Mouse (Mus musculus): ENCODE measurements around the gene Il17rb. TPM values are rescaled to one million over a fixed set of nuclear protein-coding genes. Genes with fewer than 3 reads are reported as not detected.

Il17rb gene
- polyA plus RNA-seq, 1 experiment, result 0.04 TPM

- TF ChIP-seq MAX (IDR thresholded peaks at IDR 0.05; ENCODE audit: low read depth) (no peak), SRF (IDR thresholded peaks at IDR 0.05; ENCODE audit: control insufficient read depth, insufficient read length, low read depth) (no peak), TCF12 (IDR thresholded peaks at IDR 0.05; ENCODE audit: insufficient read depth, poor library complexity, severe bottlenecking) (no peak), TCF3 (IDR thresholded peaks at IDR 0.05; ENCODE audit: insufficient read length, low read depth) (no peak), CEBPB (IDR thresholded peaks at IDR 0.05; ENCODE audit: insufficient read depth, poor library complexity, severe bottlenecking) (no peak), E2F4 (IDR thresholded peaks at IDR 0.05; ENCODE audit: insufficient read depth) (no peak)
- no peaks in the 10 kb centered on the region for H3K79me2 ChIP-seq (ENCODE audit: control insufficient read depth, insufficient read depth)
- peaks cover 29% of the 10 kb centered on the region for H3K27me3 ChIP-seq (ENCODE audit: control insufficient read depth, insufficient read depth, insufficient read length)
- no peak overlapping the region for H3ac ChIP-seq (ENCODE audit: control insufficient read depth, insufficient read length)
- H3K4me3 ChIP-seq, result no peak overlapping the region
- no peaks in the 10 kb centered on the region for H3K36me3 ChIP-seq (ENCODE audit: control insufficient read depth, insufficient read depth)
- H3K4me2 ChIP-seq (ENCODE audit: low read depth), result no peak overlapping the region
Observed at GRCm38 (mm10) chr14:30018463-30018801, 9.7 kb upstream of the Il17rb start.

GRCm38 (mm10) chr14:30017794-30018462 is 9.2 kb upstream of the Il17rb start:
- no peak overlapping the region for H3K4me3 ChIP-seq
- no peak overlapping the region for H3K4me2 ChIP-seq (ENCODE audit: low read depth)
- no peak for TF ChIP-seq USF1 (IDR thresholded peaks at IDR 0.05; ENCODE audit: low read depth)
- no peak for TF ChIP-seq E2F4 (IDR thresholded peaks at IDR 0.05; ENCODE audit: insufficient read depth)
- no peak for TF ChIP-seq MAX (IDR thresholded peaks at IDR 0.05; ENCODE audit: low read depth)
- no peak for TF ChIP-seq REST (IDR thresholded peaks at IDR 0.05; ENCODE audit: insufficient read depth, insufficient read length)
- no peak for TF ChIP-seq POLR2AphosphoS2 (IDR thresholded peaks at IDR 0.05; ENCODE audit: insufficient read length, low read depth)
- no peak for TF ChIP-seq TCF3 (IDR thresholded peaks at IDR 0.05; ENCODE audit: insufficient read length, low read depth)
- TF ChIP-seq SRF (IDR thresholded peaks at IDR 0.05; ENCODE audit: control insufficient read depth, insufficient read length, low read depth), result no peak
- TF ChIP-seq MYOD1 (IDR thresholded peaks at IDR 0.05; ENCODE audit: control insufficient read depth in 1 of 3, insufficient read length in 2 of 3, low read depth in 2 of 3), result no peak
- TF ChIP-seq MYOG (IDR thresholded peaks at IDR 0.05; ENCODE audit: control insufficient read depth in 1 of 3, insufficient read depth in 1 of 3, insufficient read length in 2 of 3, low read depth in 2 of 3), result no peak
- no peak for TF ChIP-seq TCF12 (IDR thresholded peaks at IDR 0.05; ENCODE audit: insufficient read depth, poor library complexity, severe bottlenecking)
- TF ChIP-seq POLR2A (IDR thresholded peaks at IDR 0.05; ENCODE audit: insufficient read length, low read depth), result no peak
- no peak for TF ChIP-seq CEBPB (IDR thresholded peaks at IDR 0.05; ENCODE audit: insufficient read depth, poor library complexity, severe bottlenecking)
- H3K79me2 ChIP-seq (ENCODE audit: control insufficient read depth, insufficient read depth), result no peaks in the 10 kb centered on the region
- H3ac ChIP-seq (ENCODE audit: control insufficient read depth, insufficient read length), result no peak overlapping the region
- peaks cover 34% of the 10 kb centered on the region for H3K27me3 ChIP-seq (ENCODE audit: control insufficient read depth, insufficient read depth, insufficient read length)
- H3K36me3 ChIP-seq (ENCODE audit: control insufficient read depth, insufficient read depth), result no peaks in the 10 kb centered on the region

DNA sequence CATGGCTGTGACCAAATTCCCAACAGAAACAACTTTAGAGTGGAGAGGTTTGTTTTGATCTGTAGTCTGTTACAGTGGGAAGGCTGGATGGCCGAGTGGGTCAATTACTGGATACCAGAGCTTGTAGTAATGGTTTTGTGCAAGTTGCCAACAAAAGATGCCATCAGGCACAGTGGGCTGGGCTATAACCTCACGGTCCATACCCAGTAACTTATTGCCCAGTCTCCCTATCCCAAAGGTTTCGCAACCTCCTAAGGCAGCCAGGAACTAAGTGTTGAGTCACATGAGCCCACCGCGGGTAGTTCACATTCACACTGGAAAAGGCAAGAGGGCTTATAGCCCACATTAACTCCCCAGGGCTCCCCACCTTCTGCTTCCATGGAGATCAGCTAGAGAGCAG is 8.0 kb upstream of the Il17rb start:
- Histone ChIP-seq H3ac (ENCODE audit: control insufficient read depth, insufficient read length) (no peak overlapping the region), H3K4me2 (ENCODE audit: low read depth) (no peak overlapping the region), H3K27me3 (ENCODE audit: control insufficient read depth, insufficient read depth, insufficient read length) (peaks cover 34% of the 10 kb centered on the region), H3K36me3 (ENCODE audit: control insufficient read depth, insufficient read depth) (no peaks in the 10 kb centered on the region), H3K4me3 (no peak overlapping the region), H3K79me2 (ENCODE audit: control insufficient read depth, insufficient read depth) (no peaks in the 10 kb centered on the region)
- TF ChIP-seq POLR2A (IDR thresholded peaks at IDR 0.05; ENCODE audit: insufficient read length, low read depth) (no peak), SRF (IDR thresholded peaks at IDR 0.05; ENCODE audit: control insufficient read depth, insufficient read length, low read depth) (no peak), MAX (IDR thresholded peaks at IDR 0.05; ENCODE audit: low read depth) (no peak), TCF3 (IDR thresholded peaks at IDR 0.05; ENCODE audit: insufficient read length, low read depth) (no peak)

- H3ac ChIP-seq (ENCODE audit: control insufficient read depth, insufficient read length), result no peak overlapping the region
- H3K27me3 ChIP-seq (ENCODE audit: control insufficient read depth, insufficient read depth, insufficient read length), result peaks cover 35% of the 10 kb centered on the region
- H3K4me2 ChIP-seq (ENCODE audit: low read depth), result no peak overlapping the region
- TF ChIP-seq POLR2A (IDR thresholded peaks at IDR 0.05; ENCODE audit: insufficient read length, low read depth) (no peak), MAX (IDR thresholded peaks at IDR 0.05; ENCODE audit: low read depth) (no peak), POLR2AphosphoS2 (IDR thresholded peaks at IDR 0.05; ENCODE audit: insufficient read length, low read depth) (no peak), MYOG (IDR thresholded peaks at IDR 0.05; ENCODE audit: control insufficient read depth in 1 of 3, insufficient read depth in 1 of 3, insufficient read length in 2 of 3, low read depth in 2 of 3) (no peak), MYOD1 (IDR thresholded peaks at IDR 0.05; ENCODE audit: control insufficient read depth in 1 of 3, insufficient read length in 2 of 3, low read depth in 2 of 3) (no peak), TCF3 (IDR thresholded peaks at IDR 0.05; ENCODE audit: insufficient read length, low read depth) (no peak)
- H3K79me2 ChIP-seq (ENCODE audit: control insufficient read depth, insufficient read depth), result no peaks in the 10 kb centered on the region
- no peaks in the 10 kb centered on the region for H3K36me3 ChIP-seq (ENCODE audit: control insufficient read depth, insufficient read depth)
- no peak overlapping the region for H3K4me3 ChIP-seq
Observed at GRCm38 (mm10) chr14:30015008-30015407, 6.3 kb upstream of the Il17rb start.

DNA sequence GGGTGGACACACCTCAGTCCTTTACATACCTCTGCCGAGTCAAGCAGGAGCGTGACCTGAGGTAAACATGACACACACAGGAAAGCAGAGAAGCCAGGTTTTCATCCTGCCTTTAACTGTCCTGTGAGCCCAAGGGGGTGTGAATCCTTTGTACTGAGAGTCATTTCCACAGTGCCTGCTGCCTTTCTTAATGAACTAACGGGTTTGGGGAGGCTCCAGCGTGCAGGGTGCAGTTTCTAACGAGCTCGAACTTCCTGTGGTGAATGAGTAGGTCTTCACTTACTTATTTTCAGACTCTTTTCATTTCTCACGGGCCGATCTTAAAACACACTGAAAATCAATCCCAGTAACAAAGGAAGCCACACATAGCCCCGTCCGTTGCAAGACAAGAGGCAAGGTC is 5.8 kb upstream of the Il17rb start:
- no peak overlapping the region for H3K4me3 ChIP-seq
- TF ChIP-seq POLR2A (IDR thresholded peaks at IDR 0.05; ENCODE audit: insufficient read length, low read depth) (no peak), TCF12 (IDR thresholded peaks at IDR 0.05; ENCODE audit: insufficient read depth, poor library complexity, severe bottlenecking) (no peak), POLR2AphosphoS2 (IDR thresholded peaks at IDR 0.05; ENCODE audit: insufficient read length, low read depth) (no peak), USF1 (IDR thresholded peaks at IDR 0.05; ENCODE audit: low read depth) (no peak), MYOG (IDR thresholded peaks at IDR 0.05; ENCODE audit: control insufficient read depth in 1 of 3, insufficient read depth in 1 of 3, insufficient read length in 2 of 3, low read depth in 2 of 3) (no peak)
- no peaks in the 10 kb centered on the region for H3K36me3 ChIP-seq (ENCODE audit: control insufficient read depth, insufficient read depth)
- no peaks in the 10 kb centered on the region for H3K79me2 ChIP-seq (ENCODE audit: control insufficient read depth, insufficient read depth)
- H3K27me3 ChIP-seq (ENCODE audit: control insufficient read depth, insufficient read depth, insufficient read length), result peaks cover 37% of the 10 kb centered on the region
- H3K4me2 ChIP-seq (ENCODE audit: low read depth), result no peak overlapping the region
- no peak overlapping the region for H3ac ChIP-seq (ENCODE audit: control insufficient read depth, insufficient read length)

Measured in myocyte (in vitro differentiated cells).